Mouse (Mus musculus) G1E-ER4 (cell line): Measurements from ENCODE around the gene Actrt1. TPM values are rescaled to one million over a fixed set of nuclear protein-coding genes. Genes with fewer than 3 reads are reported as not detected.

Source experiments
- GATA1 ChIP-seq: IDR thresholded peaks from one replicate; pipeline ENCODE4 v1.8.0; 2012; ENCODE audit warnings: low read length, inconsistent platforms
- polyA plus RNA-seq: library from polyadenylated mRNA; stranded (reverse); fragments of >175 nt; gene quantifications from 2 replicates; pipeline ENCODE4 v1.2.3, GENCODE M21; 2012

The Actrt1 gene
- not detected in 2 replicates for polyA plus RNA-seq

DNA sequence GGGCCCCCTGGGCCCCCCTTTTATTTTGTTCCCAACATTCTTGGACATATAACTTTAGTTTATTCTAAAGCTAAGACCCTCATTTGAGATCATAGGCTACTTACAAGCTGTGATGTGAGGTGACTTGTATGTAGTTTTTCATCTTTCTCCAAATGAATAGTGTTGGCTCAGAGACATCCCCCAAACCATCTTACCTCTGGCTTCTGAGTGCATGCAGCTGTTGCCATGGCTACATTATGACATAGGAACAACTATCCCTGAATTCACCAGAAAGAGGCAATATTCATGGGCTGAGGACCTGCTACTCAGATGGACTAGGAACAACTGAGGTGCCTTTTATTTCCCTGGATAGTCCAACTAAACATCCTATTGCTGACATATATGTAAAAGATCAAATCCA is at the start of gene Actrt1:
Actrt1 (plus strand) TSS at position 301 of the 400 bp plus-strand sequence.
- TF ChIP-seq GATA1, result no peak

GRCm38 (mm10) chrX:46331463-46332115 is 2.8 kb downstream of the Actrt1 start:
- TF ChIP-seq GATA1, result no peak
